Mouse (Mus musculus) right cerebral cortex, postnatal 36 days (tissue): ENCODE results near the gene Espl1.

ENCODE experiments used
- DNase-seq, 2 experiments: peaks; one replicate each; pipeline ENCODE4 v3.0.0; 2022; ENCODE audit warnings: low spot score in 2 of 2, mixed read lengths in 1 of 2

The Espl1 gene

GRCm38 (mm10) chr15:102273982-102274716, 21.9 kb upstream of the Espl1 start:
- DNase-seq, result no peak

- DNase-seq, result no peak
These were observed 17.4 kb upstream of the Espl1 start for GRCm38 (mm10) chr15:102278726-102279091.

GRCm38 (mm10) chr15:102279092-102279782, 16.8 kb upstream of the Espl1 start, which contains the start of gene Mfsd5:
Mfsd5 (plus strand) TSS chr15:102279454.
- peak; percentile 73 to 78 for DNase-seq

GRCm38 (mm10) chr15:102279783-102280520, 16.1 kb upstream of the Espl1 start:
- DNase-seq, result no peak

GRCm38 (mm10) chr15:102280623-102281022, 15.4 kb upstream of the Espl1 start:
- no peak for DNase-seq

- no peak for DNase-seq
These were observed 13.4 kb upstream of the Espl1 start for GRCm38 (mm10) chr15:102282463-102283292.

- no peak for DNase-seq
These were observed 12.4 kb upstream of the Espl1 start for GRCm38 (mm10) chr15:102283648-102284047.

GRCm38 (mm10) chr15:102287395-102287794, 8.7 kb upstream of the Espl1 start:
- DNase-seq, result no peak

- DNase-seq, result no peak
These were observed 421 bp downstream of the Espl1 start for GRCm38 (mm10) chr15:102296368-102297006.

- no peak for DNase-seq
These were observed 6.5 kb downstream of the Espl1 start for GRCm38 (mm10) chr15:102302542-102302941.

GRCm38 (mm10) chr15:102308717-102309116, 12.7 kb downstream of the Espl1 start:
- no peak for DNase-seq

- no peak for DNase-seq
These were observed 14.2 kb downstream of the Espl1 start for GRCm38 (mm10) chr15:102310074-102310845.

- DNase-seq, result no peak
These were observed 15.4 kb downstream of the Espl1 start for GRCm38 (mm10) chr15:102311489-102311888.

GRCm38 (mm10) chr15:102315292-102315691, 19.2 kb downstream of the Espl1 start:
- DNase-seq, result peak in 1 of 2 experiments; percentile 21

GRCm38 (mm10) chr15:102316263-102316662, 20.2 kb downstream of the Espl1 start:
- DNase-seq, result peak in 1 of 2 experiments; percentile 32

- no peak for DNase-seq
These were observed 28.8 kb downstream of the Espl1 start for GRCm38 (mm10) chr15:102324654-102325473.

- peak; percentile 78 to 84 for DNase-seq
These were observed 30.0 kb downstream of the Espl1 start, which contains the start of gene Pfdn5 for GRCm38 (mm10) chr15:102326022-102326576. Pfdn5 (plus strand) TSS chr15:102326116.

- no peak for DNase-seq
These were observed 30.8 kb downstream of the Espl1 start for GRCm38 (mm10) chr15:102326892-102327291.

- DNase-seq, result peak; percentile 71 to 80
These were observed 35.5 kb downstream of the Espl1 start, which contains the start of gene Myg1 for GRCm38 (mm10) chr15:102331610-102332015. Myg1 (plus strand) TSS chr15:102331709.
